Mouse (Mus musculus) heart, embryonic 15.5 days (tissue): ENCODE data around the gene Rexo4. TPM values are rescaled to one million over a fixed set of nuclear protein-coding genes. Genes with fewer than 3 reads are reported as not detected.

Source experiments
- ATAC-seq: fragments of 200-750 bp; cut with Nextera tagmentation; replicated peaks from 2 replicates; pipeline ENCODE4 v1.8.0; 2017; ENCODE audit warnings: low read depth, moderate TSS enrichment; ENCODE audit not compliant: insufficient number of reproducible peaks, insufficient read depth, low FRiP score
- H3K27ac ChIP-seq: fragments of 300-500 bp; sonication (generic); 2 replicates; pipeline ENCODE4 v1.5.1; 2015; ENCODE audit warnings: mild to moderate bottlenecking, inconsistent platforms
- H3K27me3 ChIP-seq: fragments of 300-500 bp; sonication (generic); 2 replicates; pipeline ENCODE4 v1.6.1; 2015; ENCODE audit warnings: inconsistent platforms
- H3K36me3 ChIP-seq: fragments of 300-500 bp; sonication (generic); 2 replicates; pipeline ENCODE4 v1.6.1; 2015; ENCODE audit warnings: mild to moderate bottlenecking, inconsistent platforms
- H3K4me1 ChIP-seq: fragments of 300-500 bp; sonication (generic); replicated peaks from 2 replicates; pipeline ENCODE4 v1.6.1; 2015; ENCODE audit warnings: inconsistent platforms
- H3K4me2 ChIP-seq: fragments of 300-500 bp; sonication (generic); 2 replicates; pipeline ENCODE4 v1.6.1; 2015; ENCODE audit warnings: inconsistent platforms, mild to moderate bottlenecking, moderate library complexity
- H3K4me3 ChIP-seq: fragments of 300-500 bp; sonication (generic); 2 replicates; pipeline ENCODE4 v1.5.1; 2015; ENCODE audit warnings: mild to moderate bottlenecking, inconsistent platforms
- H3K9ac ChIP-seq: fragments of 300-500 bp; sonication (generic); 2 replicates; pipeline ENCODE4 v1.6.1; 2015; ENCODE audit warnings: mild to moderate bottlenecking, inconsistent platforms
- H3K9me3 ChIP-seq: fragments of 300-500 bp; sonication (generic); replicated peaks from 2 replicates; pipeline ENCODE4 v1.6.1; 2016; ENCODE audit warnings: inconsistent platforms
- WGBS: fragments of 180-500 bp; shearing (Covaris S2); methylation state at CpG from one replicate; pipeline ENCODE4 v1.1.7; 2015; ENCODE audit warnings: mixed read lengths; 5-methylcytosine and 5-hydroxymethylcytosine counted together
- polyA plus RNA-seq: library from polyadenylated mRNA; unstranded; fragments of >200 nt; fragmentation: Nextera tagmentation; extraction: Ambion mirVana; gene quantifications from 2 replicates; pipeline ENCODE4 v1.2.1, GENCODE M21; 2015

Rexo4 gene
- polyA plus RNA-seq, 1 experiment from 2014 or later, result 23.6 TPM

DNA sequence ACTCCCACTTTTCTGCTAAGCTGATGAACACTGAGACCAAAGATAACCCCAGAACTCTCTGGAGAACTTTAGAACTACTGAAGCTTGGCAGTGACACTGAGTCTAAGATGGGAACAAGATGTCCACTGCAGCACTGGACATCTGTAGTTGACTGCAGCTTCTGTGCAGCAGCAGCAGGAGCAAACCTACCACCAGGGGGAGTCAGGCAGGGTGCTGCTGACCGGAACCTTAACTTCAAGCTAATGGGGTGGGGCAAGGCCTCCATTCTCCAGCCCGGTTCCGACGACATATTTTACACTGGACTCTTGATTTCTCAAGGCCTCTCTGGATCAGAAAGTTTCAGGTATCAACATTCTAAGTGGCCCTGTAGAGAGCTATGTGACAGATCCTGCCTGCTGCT, 57.1 kb downstream of the Rexo4 start:
- peaks cover 38% of the 10 kb centered on the region for H3K4me1 ChIP-seq
- peaks cover 30% of the 10 kb centered on the region for H3K36me3 ChIP-seq
- H3K27ac ChIP-seq, result no peak overlapping the region
- H3K4me2 ChIP-seq, result no peak overlapping the region
- no peaks in the 10 kb centered on the region for H3K27me3 ChIP-seq
- H3K9ac ChIP-seq, result no peak overlapping the region
- ATAC-seq, result no peak
- WGBS, result 61% methylated on average over 4 of the region's 4 CpGs
- no peaks in the 10 kb centered on the region for H3K9me3 ChIP-seq
- no peak overlapping the region for H3K4me3 ChIP-seq

GRCm38 (mm10) chr2:26906431-26906830, 57.8 kb downstream of the Rexo4 start:
- ATAC-seq, result no peak
- Histone ChIP-seq H3K36me3 (peaks cover 23% of the 10 kb centered on the region), H3K9ac (no peak overlapping the region), H3K27ac (no peak overlapping the region), H3K4me2 (no peak overlapping the region), H3K4me3 (no peak overlapping the region), H3K27me3 (no peaks in the 10 kb centered on the region), H3K4me1 (peaks cover 38% of the 10 kb centered on the region), H3K9me3 (no peaks in the 10 kb centered on the region)
- 91% methylated on average over 3 of the region's 3 CpGs for WGBS

GRCm38 (mm10) chr2:26905936-26906335, 58.2 kb downstream of the Rexo4 start:
- H3K4me3 ChIP-seq, result no peak overlapping the region
- no peak overlapping the region for H3K27ac ChIP-seq
- 81% methylated on average over 2 of the region's 2 CpGs for WGBS
- no peaks in the 10 kb centered on the region for H3K27me3 ChIP-seq
- no peak overlapping the region for H3K9ac ChIP-seq
- H3K36me3 ChIP-seq, result peaks cover 23% of the 10 kb centered on the region
- no peak for ATAC-seq
- peaks cover 41% of the 10 kb centered on the region for H3K4me1 ChIP-seq
- no peak overlapping the region for H3K4me2 ChIP-seq
- no peaks in the 10 kb centered on the region for H3K9me3 ChIP-seq

Other genes with a start within 250 kb of the Rexo4 start
- gene Abo, start 99.4 kb downstream of the Rexo4 start, polyA plus RNA-seq, result not detected in 2 replicates
- gene Surf6, start 61.5 kb downstream of the Rexo4 start, polyA plus RNA-seq, result 13.5 and 15.9 TPM in 2 replicates
- gene Med22, start 53.7 kb downstream of the Rexo4 start, polyA plus RNA-seq, result 35.2 and 43.8 TPM in 2 replicates
- gene Rpl7a, start 53.6 kb downstream of the Rexo4 start, polyA plus RNA-seq, result 314 and 345 TPM in 2 replicates
- 28.9 and 31.6 TPM in 2 replicates for gene Surf2, start 48.0 kb downstream of the Rexo4 start, polyA plus RNA-seq
- gene Surf1, start 47.9 kb downstream of the Rexo4 start, polyA plus RNA-seq, result 44.6 and 45.3 TPM in 2 replicates
- gene Surf4, start 30.5 kb downstream of the Rexo4 start, polyA plus RNA-seq, result 157 and 192 TPM in 2 replicates
- 0.10 and 0.11 TPM in 2 replicates for gene Stkld1, start 30.3 kb downstream of the Rexo4 start, polyA plus RNA-seq
- not detected in 2 replicates for gene Adamts13, start 9.0 kb upstream of the Rexo4 start, polyA plus RNA-seq
- 35.4 and 48.3 TPM in 2 replicates for gene Cacfd1, start 45.5 kb upstream of the Rexo4 start, polyA plus RNA-seq
- 0.26 and 0.57 TPM in 2 replicates for gene Slc2a6, start 63.6 kb upstream of the Rexo4 start, polyA plus RNA-seq
- 0.18 and 0.42 TPM in 2 replicates for gene Mymk, start 107.8 kb upstream of the Rexo4 start, polyA plus RNA-seq
- 12.3 and 13.8 TPM in 2 replicates for gene Adamtsl2, start 115.0 kb upstream of the Rexo4 start, polyA plus RNA-seq
- gene Fam163b, start 178.1 kb upstream of the Rexo4 start, polyA plus RNA-seq, result 0.39 and 0.67 TPM in 2 replicates
- 0.60 and 6.5 TPM in 2 replicates for gene Dbh, start 200.8 kb upstream of the Rexo4 start, polyA plus RNA-seq